Mouse (Mus musculus): ENCODE data around the gene Setd5. TPM values are rescaled to one million over a fixed set of nuclear protein-coding genes. Genes with fewer than 3 reads are reported as not detected.

Setd5 gene
- polyA plus RNA-seq, 1 experiment from 2014 or later: 63.1 TPM

DNA sequence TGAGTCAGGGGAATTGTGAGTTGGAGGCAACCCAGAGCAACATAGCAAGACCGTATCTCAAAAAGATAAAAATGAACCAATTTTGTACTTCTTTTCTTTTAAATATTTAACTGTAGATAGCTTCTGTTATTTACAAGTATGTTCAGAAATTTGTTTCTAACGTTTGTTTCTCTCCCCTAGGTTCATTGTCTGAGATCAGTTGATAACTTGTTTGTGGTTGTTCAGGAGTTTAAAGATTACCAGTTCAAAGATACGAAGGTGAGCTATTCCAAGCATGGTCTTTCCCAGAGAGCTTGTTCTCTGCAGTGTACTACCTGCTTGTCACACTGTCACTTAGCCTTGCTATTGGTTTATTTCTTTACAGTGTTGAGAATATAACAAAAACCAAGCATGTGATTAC, 28.0 kb upstream of the Setd5 start:
- Histone ChIP-seq H3K4me3 (ENCODE audit: low read depth, low read length) (no peak overlapping the region), H3K9ac (replicated peaks; ENCODE audit: low read depth, low read length) (no peak overlapping the region), H3K36me3 (ENCODE audit: control insufficient read depth, insufficient read depth, low read length) (peaks cover 13% of the 10 kb centered on the region), H3K27ac (ENCODE audit: low read depth, low read length) (no peak overlapping the region), H3K4me2 (ENCODE audit: low read depth, low read length) (no peak overlapping the region), H3K9me3 (ENCODE audit: control insufficient read depth, low read length) (no peaks in the 10 kb centered on the region), H3K4me1 (ENCODE audit: control insufficient read depth, insufficient read depth, low read length) (peaks cover 13% of the 10 kb centered on the region), H3K27me3 (ENCODE audit: control insufficient read depth, insufficient read depth, low read length) (no peaks in the 10 kb centered on the region)
- no peak for ATAC-seq (ENCODE audit: low read depth)
- WGBS: 93% methylated on average over 3 of the region's 3 CpGs

DNA sequence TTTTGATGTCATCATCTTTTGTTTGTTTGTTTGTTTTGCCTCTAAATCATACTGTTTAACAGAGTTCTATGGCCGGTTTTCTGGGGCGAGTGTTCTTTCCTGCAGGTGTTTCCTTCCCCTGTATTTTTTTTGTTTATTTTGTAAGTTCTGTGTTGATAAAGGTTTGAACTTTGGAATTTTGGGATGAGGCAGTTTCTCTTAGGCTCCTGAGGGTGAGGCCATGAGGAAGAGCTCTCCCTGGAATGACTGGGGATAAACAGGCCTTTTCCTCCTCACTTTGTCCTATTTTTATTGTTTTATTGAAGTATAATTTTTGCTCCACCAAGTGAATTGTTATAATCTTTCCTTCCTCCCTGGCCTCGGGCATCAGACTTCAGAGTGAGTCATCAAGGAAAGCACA, 24.2 kb upstream of the Setd5 start:
- Histone ChIP-seq H3K36me3 (ENCODE audit: control insufficient read depth, insufficient read depth, low read length) (peaks cover 42% of the 10 kb centered on the region), H3K4me3 (ENCODE audit: low read depth, low read length) (no peak overlapping the region)

GRCm38 (mm10) chr6:113054552-113055107, 22.5 kb upstream of the Setd5 start:
- no peak for ATAC-seq (ENCODE audit: low read depth)
- Histone ChIP-seq H3K36me3 (ENCODE audit: control insufficient read depth, insufficient read depth, low read length) (peaks cover 50% of the 10 kb centered on the region), H3K9me3 (ENCODE audit: control insufficient read depth, low read length) (no peaks in the 10 kb centered on the region), H3K4me1 (ENCODE audit: control insufficient read depth, insufficient read depth, low read length) (no peaks in the 10 kb centered on the region), H3K27ac (ENCODE audit: low read depth, low read length) (no peak overlapping the region), H3K27me3 (ENCODE audit: control insufficient read depth, insufficient read depth, low read length) (no peaks in the 10 kb centered on the region), H3K4me3 (ENCODE audit: low read depth, low read length) (no peak overlapping the region), H3K4me2 (ENCODE audit: low read depth, low read length) (no peak overlapping the region), H3K9ac (replicated peaks; ENCODE audit: low read depth, low read length) (no peak overlapping the region)
- 79% methylated on average over 6 of the region's 6 CpGs for WGBS

More for the DNA sequence above, 24.2 kb upstream of the Setd5 start:
- H3K4me1 ChIP-seq (ENCODE audit: control insufficient read depth, insufficient read depth, low read length): no peaks in the 10 kb centered on the region
- H3K27me3 ChIP-seq (ENCODE audit: control insufficient read depth, insufficient read depth, low read length): no peaks in the 10 kb centered on the region
- H3K4me2 ChIP-seq (ENCODE audit: low read depth, low read length): no peak overlapping the region
- no peak for ATAC-seq (ENCODE audit: low read depth)
- H3K27ac ChIP-seq (ENCODE audit: low read depth, low read length): no peak overlapping the region
- 89% methylated on average over 3 of the region's 3 CpGs for WGBS
- H3K9me3 ChIP-seq (ENCODE audit: control insufficient read depth, low read length): no peaks in the 10 kb centered on the region
- H3K9ac ChIP-seq (replicated peaks; ENCODE audit: low read depth, low read length): no peak overlapping the region

- no peaks in the 10 kb centered on the region for H3K4me1 ChIP-seq (ENCODE audit: control insufficient read depth, insufficient read depth, low read length)
- H3K9me3 ChIP-seq (ENCODE audit: control insufficient read depth, low read length): no peaks in the 10 kb centered on the region
- peaks cover 56% of the 10 kb centered on the region for H3K36me3 ChIP-seq (ENCODE audit: control insufficient read depth, insufficient read depth, low read length)
- no peak overlapping the region for H3K4me2 ChIP-seq (ENCODE audit: low read depth, low read length)
- H3K27me3 ChIP-seq (ENCODE audit: control insufficient read depth, insufficient read depth, low read length): no peaks in the 10 kb centered on the region
- no peak overlapping the region for H3K9ac ChIP-seq (replicated peaks; ENCODE audit: low read depth, low read length)
- no peak overlapping the region for H3K4me3 ChIP-seq (ENCODE audit: low read depth, low read length)
- ATAC-seq (ENCODE audit: low read depth): no peak
- H3K27ac ChIP-seq (ENCODE audit: low read depth, low read length): no peak overlapping the region
- WGBS: 73% methylated on average over 1 of the region's 1 CpGs
These were observed 16.1 kb upstream of the Setd5 start for GRCm38 (mm10) chr6:113060892-113061563.

- no peak overlapping the region for H3K4me2 ChIP-seq (ENCODE audit: low read depth, low read length)
- H3K4me1 ChIP-seq (ENCODE audit: control insufficient read depth, insufficient read depth, low read length): no peaks in the 10 kb centered on the region
- peaks cover 60% of the 10 kb centered on the region for H3K36me3 ChIP-seq (ENCODE audit: control insufficient read depth, insufficient read depth, low read length)
- WGBS: 75% methylated on average over 3 of the region's 3 CpGs
- no peaks in the 10 kb centered on the region for H3K9me3 ChIP-seq (ENCODE audit: control insufficient read depth, low read length)
- H3K4me3 ChIP-seq (ENCODE audit: low read depth, low read length): no peak overlapping the region
- ATAC-seq (ENCODE audit: low read depth): no peak
- no peak overlapping the region for H3K27ac ChIP-seq (ENCODE audit: low read depth, low read length)
- no peaks in the 10 kb centered on the region for H3K27me3 ChIP-seq (ENCODE audit: control insufficient read depth, insufficient read depth, low read length)
- no peak overlapping the region for H3K9ac ChIP-seq (replicated peaks; ENCODE audit: low read depth, low read length)
These were observed 14.9 kb upstream of the Setd5 start for GRCm38 (mm10) chr6:113062253-113062652.

- H3K27me3 ChIP-seq (ENCODE audit: control insufficient read depth, insufficient read depth, low read length): no peaks in the 10 kb centered on the region
- WGBS: 86% methylated on average over 10 of the region's 10 CpGs
- no peaks in the 10 kb centered on the region for H3K9me3 ChIP-seq (ENCODE audit: control insufficient read depth, low read length)
- H3K9ac ChIP-seq (replicated peaks; ENCODE audit: low read depth, low read length): no peak overlapping the region
- H3K4me1 ChIP-seq (ENCODE audit: control insufficient read depth, insufficient read depth, low read length): no peaks in the 10 kb centered on the region
- no peak overlapping the region for H3K27ac ChIP-seq (ENCODE audit: low read depth, low read length)
- H3K36me3 ChIP-seq (ENCODE audit: control insufficient read depth, insufficient read depth, low read length): peaks cover 63% of the 10 kb centered on the region
- H3K4me3 ChIP-seq (ENCODE audit: low read depth, low read length): no peak overlapping the region
- H3K4me2 ChIP-seq (ENCODE audit: low read depth, low read length): no peak overlapping the region
- ATAC-seq (ENCODE audit: low read depth): no peak
These were observed 13.8 kb upstream of the Setd5 start for GRCm38 (mm10) chr6:113063363-113063762.

- Histone ChIP-seq H3K4me3 (ENCODE audit: low read depth, low read length) (no peak overlapping the region), H3K27ac (ENCODE audit: low read depth, low read length) (no peak overlapping the region), H3K9me3 (ENCODE audit: control insufficient read depth, low read length) (no peaks in the 10 kb centered on the region), H3K36me3 (ENCODE audit: control insufficient read depth, insufficient read depth, low read length) (peaks cover 62% of the 10 kb centered on the region), H3K27me3 (ENCODE audit: control insufficient read depth, insufficient read depth, low read length) (no peaks in the 10 kb centered on the region), H3K9ac (replicated peaks; ENCODE audit: low read depth, low read length) (no peak overlapping the region), H3K4me2 (ENCODE audit: low read depth, low read length) (no peak overlapping the region), H3K4me1 (ENCODE audit: control insufficient read depth, insufficient read depth, low read length) (no peaks in the 10 kb centered on the region)
- 96% methylated on average over 3 of the region's 3 CpGs for WGBS
- no peak for ATAC-seq (ENCODE audit: low read depth)
These were observed 12.0 kb upstream of the Setd5 start for GRCm38 (mm10) chr6:113065186-113065585.

- H3K27ac ChIP-seq (ENCODE audit: low read depth, low read length): no peak overlapping the region
- no peak for ATAC-seq (ENCODE audit: low read depth)
- H3K9me3 ChIP-seq (ENCODE audit: control insufficient read depth, low read length): no peaks in the 10 kb centered on the region
- H3K4me2 ChIP-seq (ENCODE audit: low read depth, low read length): no peak overlapping the region
- WGBS: 100% methylated on average over 1 of the region's 1 CpGs
- no peaks in the 10 kb centered on the region for H3K27me3 ChIP-seq (ENCODE audit: control insufficient read depth, insufficient read depth, low read length)
- peaks cover 36% of the 10 kb centered on the region for H3K36me3 ChIP-seq (ENCODE audit: control insufficient read depth, insufficient read depth, low read length)
- no peak overlapping the region for H3K4me3 ChIP-seq (ENCODE audit: low read depth, low read length)
- H3K9ac ChIP-seq (replicated peaks; ENCODE audit: low read depth, low read length): no peak overlapping the region
- no peaks in the 10 kb centered on the region for H3K4me1 ChIP-seq (ENCODE audit: control insufficient read depth, insufficient read depth, low read length)
These were observed 8.0 kb upstream of the Setd5 start for GRCm38 (mm10) chr6:113069154-113069553.

DNA sequence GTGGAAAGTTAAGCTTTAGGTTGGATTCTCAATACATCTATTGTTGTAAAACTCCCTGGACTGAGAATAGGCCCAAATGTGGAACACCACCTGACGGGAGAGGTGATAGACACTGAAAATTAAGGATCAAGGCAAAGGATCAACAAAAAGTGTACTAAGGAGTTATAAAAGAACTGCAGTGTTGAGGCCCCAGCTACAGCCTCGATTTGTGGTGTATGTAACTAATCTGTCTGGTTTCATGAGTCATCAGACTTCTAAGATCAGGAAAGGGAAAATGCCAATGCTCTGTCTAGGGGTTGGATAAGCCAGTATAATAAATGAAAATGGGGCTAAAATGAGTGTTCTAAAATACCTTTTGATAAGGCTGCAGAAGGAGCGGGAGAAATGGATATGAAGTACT, 1.9 kb upstream of the Setd5 start:
- Histone ChIP-seq H3K9me3 (ENCODE audit: control insufficient read depth, low read length) (no peaks in the 10 kb centered on the region), H3K4me1 (ENCODE audit: control insufficient read depth, insufficient read depth, low read length) (peaks cover 26% of the 10 kb centered on the region), H3K9ac (replicated peaks; ENCODE audit: low read depth, low read length) (no peak overlapping the region; the same call in 1 of the 2 replicates), H3K4me2 (ENCODE audit: low read depth, low read length) (peak overlapping the region; percentile 79), H3K4me3 (ENCODE audit: low read depth, low read length) (peak overlapping the region; percentile 91), H3K27ac (ENCODE audit: low read depth, low read length) (no peak overlapping the region), H3K27me3 (ENCODE audit: control insufficient read depth, insufficient read depth, low read length) (no peaks in the 10 kb centered on the region), H3K36me3 (ENCODE audit: control insufficient read depth, insufficient read depth, low read length) (no peaks in the 10 kb centered on the region)
- 40% methylated on average over 3 of the region's 3 CpGs for WGBS
- ATAC-seq (ENCODE audit: low read depth): no peak
